In genomic region chr12:80673170-80673569, GRCm38 (mm10) we compare ENCODE assay signal across 10 mouse cellular contexts. TPM values are rescaled to one million over a fixed set of nuclear protein-coding genes. Genes with fewer than 3 reads are reported as not detected.
DNase-seq lines count a peak whose midpoint lies in the region; ATAC-seq and TF ChIP-seq lines count a peak whose summit lies in the region.
"Had no signal": no experiment of that assay in that cellular context is flagged by ENCODE, and none has a peak within 500 bp of the region (broad histone marks: within the 10 kb centered on the region; RNA-seq: fewer than 3 reads in every experiment).

No protein-coding gene starts in this region.

- TF ChIP-seq CTCF in E14TG2a.4 (conservative IDR thresholded peaks at IDR 0.05; ENCODE audit: low read length), result peak; percentile 94
- peak; percentile 91 for TF ChIP-seq CTCF in stomach, postnatal 0 days (IDR thresholded peaks at IDR 0.05; ENCODE audit: low read depth)

- WGBS in heart, embryonic 10.5 days, result 17% methylated on average over 3 of the region's 3 CpGs
- 8% methylated on average over 3 of the region's 3 CpGs for WGBS in stomach, postnatal 0 days

- peaks cover 41% of the 10 kb centered on the region for H3K36me3 ChIP-seq in heart, embryonic 10.5 days
- peaks cover 44% of the 10 kb centered on the region for H3K36me3 ChIP-seq in E14TG2a.4 (ENCODE audit: insufficient read depth, low read length)
- peaks cover 6% of the 10 kb centered on the region for H3K36me3 ChIP-seq in stomach, postnatal 0 days (ENCODE audit: control insufficient read depth, insufficient read depth, low read length)

- no peaks in the 10 kb centered on the region for H3K27me3 ChIP-seq in heart, embryonic 10.5 days (ENCODE audit: insufficient read depth, poor library complexity, severe bottlenecking)
- H3K27me3 ChIP-seq in E14TG2a.4 (ENCODE audit: insufficient read depth, low read length), result no peaks in the 10 kb centered on the region
- no peaks in the 10 kb centered on the region for H3K27me3 ChIP-seq in stomach, postnatal 0 days (ENCODE audit: control insufficient read depth, insufficient read depth, low read length)
- H3K27me3 ChIP-seq: embryonic facial prominence, embryonic 12.5 days; midbrain, embryonic 12.5 days had no signal

- no peak overlapping the region for H3K27ac ChIP-seq in heart, embryonic 10.5 days
- H3K27ac ChIP-seq in stomach, postnatal 0 days (replicated peaks), result no peak overlapping the region
- H3K27ac ChIP-seq: embryonic facial prominence, embryonic 12.5 days; midbrain, embryonic 12.5 days had no signal

- no peak overlapping the region for H3K9ac ChIP-seq in stomach, postnatal 0 days (ENCODE audit: low read length)
- H3K9ac ChIP-seq: embryonic facial prominence, embryonic 12.5 days; midbrain, embryonic 12.5 days had no signal

- peak; percentile 36 to 72 for DNase-seq in heart, adult 18-20 months
- DNase-seq in heart, embryonic 10.5 days (ENCODE audit: low spot score), result no peak
- DNase-seq in c-Kit-positive CD71-positive TER-119-positive erythroid progenitor cells, embryonic 14.5 days (ENCODE audit: low spot score), result peak; percentile 60
- peak; percentile 33 for DNase-seq in gastrocnemius, postnatal 10 days
- DNase-seq in layer of hippocampus, postnatal 10 days (ENCODE audit: low spot score in 2 of 2), result peak; percentile 67 to 73
- peak; percentile 75 for DNase-seq in lung, postnatal 25 days (ENCODE audit: low spot score)
- DNase-seq in stomach, postnatal 0 days (ENCODE audit: low spot score), result peak; percentile 78

- H3K4me1 ChIP-seq in heart, embryonic 10.5 days, result no peaks in the 10 kb centered on the region
- peaks cover 10% of the 10 kb centered on the region for H3K4me1 ChIP-seq in E14TG2a.4 (replicated peaks; ENCODE audit: low read depth, low read length)
- H3K4me1 ChIP-seq in stomach, postnatal 0 days (replicated peaks; ENCODE audit: control insufficient read depth, insufficient read depth), result no peaks in the 10 kb centered on the region
- H3K4me1 ChIP-seq: embryonic facial prominence, embryonic 12.5 days; midbrain, embryonic 12.5 days had no signal

- no peak overlapping the region for H3K4me2 ChIP-seq in stomach, postnatal 0 days (replicated peaks; ENCODE audit: low read depth)
- H3K4me2 ChIP-seq: embryonic facial prominence, embryonic 12.5 days; midbrain, embryonic 12.5 days had no signal

- TF ChIP-seq EP300 in stomach, postnatal 0 days (optimal IDR thresholded peaks at IDR 0.05), result no peak

- H3K9me3 ChIP-seq in heart, embryonic 10.5 days, result no peaks in the 10 kb centered on the region
- no peaks in the 10 kb centered on the region for H3K9me3 ChIP-seq in E14TG2a.4 (ENCODE audit: low read length)
- no peaks in the 10 kb centered on the region for H3K9me3 ChIP-seq in stomach, postnatal 0 days (ENCODE audit: control insufficient read depth, low read length)
- H3K9me3 ChIP-seq: embryonic facial prominence, embryonic 12.5 days; midbrain, embryonic 12.5 days had no signal

- no peak overlapping the region for H3K4me3 ChIP-seq in heart, embryonic 10.5 days
- H3K4me3 ChIP-seq in E14TG2a.4 (replicated peaks; ENCODE audit: low read length), result no peak overlapping the region
- H3K4me3 ChIP-seq in stomach, postnatal 0 days (ENCODE audit: low read depth, low read length), result no peak overlapping the region
- H3K4me3 ChIP-seq: embryonic facial prominence, embryonic 12.5 days; midbrain, embryonic 12.5 days had no signal

- ATAC-seq in stomach, postnatal 0 days (ENCODE audit: low FRiP score, low TSS enrichment), result peak; percentile 70; the same call in 1 of the 2 replicates

RNA-seq across cellular contexts. Expression of gene Plekhd1, which starts 19.2 kb away (rescaled TPM):
- total RNA-seq in heart, adult 18-20 months (2021), result under 1 TPM in 1 of 2 experiments, not detected in 1; 0.20 TPM
- polyA plus RNA-seq in heart, embryonic 10.5 days (2016; fragmentation: Nextera tagmentation; extraction: Ambion mirVana), result 0.38 and 0.63 TPM in 2 replicates
- under 1 TPM; 0.21 to 0.43 TPM for total RNA-seq in gastrocnemius, postnatal 10 days (2021)
- total RNA-seq in layer of hippocampus, postnatal 10 days (2021), result 1 to 10 TPM; 6.8 to 7.4 TPM
- 2.2 and 2.3 TPM in 2 replicates for polyA plus RNA-seq in stomach, postnatal 0 days (2015; fragmentation: Nextera tagmentation; extraction: Ambion mirVana)

RNA-seq across cellular contexts. Expression of gene Erh, which starts 29.0 kb away (rescaled TPM):
- total RNA-seq in heart, adult 18-20 months (2021), result 10 to 100 TPM; 25.2 to 26.9 TPM
- 265 and 347 TPM in 2 replicates for polyA plus RNA-seq in heart, embryonic 10.5 days (2016; fragmentation: Nextera tagmentation; extraction: Ambion mirVana)
- total RNA-seq in gastrocnemius, postnatal 10 days (2021), result 10 to 100 TPM; 36.9 to 44.7 TPM
- total RNA-seq in layer of hippocampus, postnatal 10 days (2021), result 10 to 100 TPM; 74.7 to 76.8 TPM
- polyA plus RNA-seq in stomach, postnatal 0 days (2015; fragmentation: Nextera tagmentation; extraction: Ambion mirVana), result 125 and 131 TPM in 2 replicates

RNA-seq across cellular contexts. Expression of gene Slc39a9, which starts 29.5 kb away (rescaled TPM):
- total RNA-seq in heart, adult 18-20 months (2021), result 10 to 100 TPM; 15.3 to 18.3 TPM
- polyA plus RNA-seq in heart, embryonic 10.5 days (2016; fragmentation: Nextera tagmentation; extraction: Ambion mirVana), result 21.6 and 24.5 TPM in 2 replicates
- 10 to 100 TPM; 11.8 to 14.2 TPM for total RNA-seq in gastrocnemius, postnatal 10 days (2021)
- 10 to 100 TPM; 41.9 to 42.6 TPM for total RNA-seq in layer of hippocampus, postnatal 10 days (2021)
- 15.1 and 15.6 TPM in 2 replicates for polyA plus RNA-seq in stomach, postnatal 0 days (2015; fragmentation: Nextera tagmentation; extraction: Ambion mirVana)

Comparison
In these comparisons a context has a peak if more than half of its experiments do, and no peak if none do; other contexts are left out.
1. RNA of gene Plekhd1, which starts 19.2 kb away (total RNA-seq): 6.8 to 7.4 TPM in layer of hippocampus, postnatal 10 days; 0.21 to 0.43 TPM in gastrocnemius, postnatal 10 days and 0.20 TPM in heart, adult 18-20 months; every median in the first group is over 4 times any median in the second.